Mouse (Mus musculus) cerebellum, adult (tissue): ENCODE data around the gene Col28a1.

Experiments used
- ATAC-seq: cut with Nextera tagmentation; 2 replicates; pipeline ENCODE4 v1.9.2; 2017; ENCODE audit warnings: mild to moderate bottlenecking, moderate library complexity, mixed read lengths; ENCODE audit not compliant: insufficient number of reproducible peaks, low FRiP score, low TSS enrichment

Gene Col28a1

DNA sequence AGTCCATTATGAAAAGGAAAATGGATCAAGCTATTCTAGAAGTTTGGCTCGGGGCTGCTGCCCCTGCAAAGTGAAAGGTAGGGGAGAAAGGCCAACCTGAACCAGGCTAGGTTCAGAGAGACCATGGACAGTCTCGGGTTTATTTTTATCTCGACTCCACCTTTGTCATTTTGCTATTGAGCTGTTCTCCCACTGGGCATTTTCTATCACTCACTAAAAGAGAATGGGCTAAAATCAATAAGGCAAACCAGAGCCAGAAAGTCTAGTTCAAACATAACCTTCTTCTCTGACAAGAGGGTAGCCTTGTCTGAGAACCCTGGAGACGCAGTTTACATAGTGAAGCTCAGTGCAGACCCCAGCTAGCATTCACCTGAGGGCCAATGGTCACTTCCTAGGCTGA is 163.7 kb downstream of the Col28a1 start:
- no peak for ATAC-seq

DNA sequence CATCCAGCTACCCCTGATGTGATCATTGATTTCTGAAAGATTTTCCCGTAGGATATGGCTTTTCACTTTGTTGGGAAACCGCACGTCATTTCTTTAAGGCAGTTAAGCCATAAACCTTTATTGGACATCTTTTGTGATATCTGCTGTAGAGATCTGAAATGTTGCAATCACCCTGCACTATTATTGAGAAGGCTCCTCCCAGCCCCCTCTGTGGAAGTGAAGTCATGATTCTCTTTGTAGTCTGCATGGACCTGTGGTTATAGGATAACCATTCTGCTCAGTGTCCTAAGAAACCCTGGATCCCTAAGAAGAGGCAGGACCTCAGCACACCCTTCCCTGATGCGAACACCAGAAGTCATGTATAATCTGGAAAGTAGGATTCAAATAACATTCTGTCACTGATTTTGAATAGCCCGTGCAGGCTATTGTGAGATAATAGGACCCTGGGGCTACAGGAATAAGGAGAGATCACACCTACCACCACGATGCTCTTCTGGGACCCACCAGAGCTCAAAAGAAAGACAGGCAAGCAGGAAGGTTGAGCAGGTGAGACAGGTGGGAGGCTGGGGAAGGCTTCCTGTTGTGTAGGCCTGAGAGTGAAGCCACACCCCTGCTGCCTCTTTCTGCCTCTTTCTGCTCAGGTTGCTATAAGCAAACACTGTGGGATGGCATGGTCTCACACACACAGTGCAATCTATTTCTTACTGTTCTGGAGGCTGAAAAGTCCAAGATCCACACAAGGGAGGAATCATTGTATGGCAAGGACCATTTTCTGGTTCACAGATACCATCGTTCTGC is 166.9 kb downstream of the Col28a1 start:
- no peak for ATAC-seq

DNA sequence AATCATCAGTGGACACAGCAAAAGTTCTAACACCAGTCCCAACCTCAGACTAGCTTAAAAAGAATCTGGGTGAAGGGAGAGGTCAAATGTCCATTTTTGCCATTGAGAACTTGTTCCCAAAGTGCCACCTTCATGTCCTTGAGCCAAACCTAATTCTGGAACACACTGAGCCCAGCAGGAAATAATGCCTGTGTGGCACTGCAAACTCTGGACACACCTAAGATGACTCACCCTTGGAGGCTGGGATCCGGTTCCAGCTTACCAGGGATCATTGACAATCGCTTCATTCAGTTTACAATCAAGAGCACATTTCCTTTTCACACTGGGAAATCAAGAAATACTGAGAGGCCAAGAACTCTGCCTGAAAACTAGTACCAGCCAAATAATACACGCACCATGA is 168.9 kb downstream of the Col28a1 start:
- ATAC-seq: no peak

GRCm38 (mm10) chr6:7994736-7995135 is 197.7 kb downstream of the Col28a1 start:
- ATAC-seq: no peak

DNA sequence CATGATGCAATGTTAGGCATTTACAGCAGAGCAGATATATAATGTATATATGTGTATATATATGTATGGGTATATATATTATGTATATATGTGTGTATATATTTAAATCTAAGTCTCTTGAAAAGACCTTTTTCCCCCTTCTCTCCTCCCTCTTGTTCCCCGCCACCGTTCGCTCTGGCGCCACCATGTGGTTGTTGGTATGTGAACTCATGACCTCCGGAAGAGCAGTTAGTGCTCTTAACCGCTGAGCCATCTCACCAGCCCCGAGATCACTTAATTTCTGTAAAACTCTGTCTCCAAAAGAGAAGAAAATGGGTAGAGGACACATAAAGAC is 208.8 kb downstream of the Col28a1 start:
- 0 out of 2 replicates have a peak, but pooled peaks have one; percentile 22 for ATAC-seq

DNA sequence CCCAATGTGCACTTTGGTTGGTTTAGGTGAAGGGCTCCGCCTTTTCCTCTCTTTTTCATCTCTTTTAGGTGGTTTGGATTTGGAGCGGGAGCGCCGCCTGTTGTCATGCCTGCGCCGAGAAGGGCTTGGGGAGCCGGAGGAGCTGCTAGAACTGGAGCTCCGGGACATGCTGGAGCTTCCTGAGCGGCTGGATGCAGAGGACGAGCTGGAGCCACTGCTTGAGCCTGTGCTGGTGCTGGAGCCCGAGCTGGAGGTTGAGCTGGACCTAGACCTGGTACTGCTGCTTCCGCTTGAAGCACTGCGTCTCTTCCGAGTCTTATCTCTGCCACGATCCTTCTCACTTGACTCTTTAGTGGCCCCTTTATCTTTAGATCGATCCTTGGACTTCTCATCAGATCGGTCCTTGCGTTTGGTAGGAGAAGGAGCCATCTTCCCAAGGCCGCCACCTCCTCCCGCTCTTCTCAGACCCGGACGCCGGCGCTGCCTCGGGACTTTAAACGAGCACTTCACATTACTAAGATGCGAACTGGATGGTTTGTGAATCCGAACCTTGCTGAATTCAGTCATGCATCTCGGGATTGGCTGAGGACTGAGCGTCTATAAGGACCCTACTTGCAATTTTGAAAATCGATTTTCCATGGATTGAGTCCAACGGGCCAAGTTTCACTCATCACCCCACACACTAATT is 209.3 kb downstream of the Col28a1 start:
- peak; percentile 67 for ATAC-seq

- ATAC-seq: no peak
Measured at GRCm38 (mm10) chr6:7971020-7971760, 221.2 kb downstream of the Col28a1 start.

DNA sequence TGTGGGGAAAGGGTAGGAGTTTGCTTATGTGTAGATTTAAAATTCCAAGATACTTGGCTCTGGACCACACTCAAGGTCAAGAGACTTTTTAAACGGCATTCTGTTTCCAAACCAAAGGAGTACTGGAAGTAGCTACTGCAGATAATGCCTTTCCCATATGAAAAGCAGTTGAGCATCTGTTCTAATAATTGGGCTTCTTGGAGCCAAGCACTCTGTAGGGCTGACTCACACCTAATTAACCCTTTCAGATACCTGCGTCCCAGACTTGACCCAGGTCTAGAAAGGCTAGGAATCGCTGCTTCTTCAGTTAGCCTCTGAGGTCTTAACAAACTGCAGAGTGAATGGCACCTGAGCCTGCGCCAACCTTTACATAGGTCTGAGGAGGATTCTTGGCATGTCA is 223.0 kb downstream of the Col28a1 start:
- ATAC-seq: no peak

GRCm38 (mm10) chr6:7965833-7966522 is 226.4 kb downstream of the Col28a1 start:
- no peak for ATAC-seq

GRCm38 (mm10) chr6:7962749-7963148 is 229.7 kb downstream of the Col28a1 start:
- no peak for ATAC-seq

- no peak for ATAC-seq
Measured at GRCm38 (mm10) chr6:7952208-7952607, 240.2 kb downstream of the Col28a1 start.

DNA sequence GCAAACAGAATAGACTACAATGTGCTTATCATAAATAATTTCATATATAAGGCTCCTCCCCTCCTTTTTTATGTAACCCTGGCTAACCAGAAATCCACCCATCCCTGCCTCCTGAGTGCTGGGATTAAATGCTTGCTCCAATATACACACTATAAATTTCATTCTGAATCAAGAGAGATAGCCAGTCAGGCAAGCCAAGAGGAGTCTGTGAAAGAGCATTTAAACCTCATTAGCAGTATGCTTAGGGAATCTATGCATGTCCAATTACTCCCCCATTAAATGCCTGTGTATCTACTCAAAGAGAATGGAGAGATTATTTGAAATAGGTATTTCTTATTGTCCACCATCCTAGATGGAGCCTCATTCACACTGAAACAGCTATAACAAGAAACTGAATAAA is 240.6 kb downstream of the Col28a1 start:
- no peak for ATAC-seq
